Mouse (Mus musculus) liver, embryonic 15.5 days (tissue): Measurements from ENCODE around the gene Slc12a9. TPM values are rescaled to one million over a fixed set of nuclear protein-coding genes. Genes with fewer than 3 reads are reported as not detected.

Experiments used
- ATAC-seq: fragments of 200-750 bp; cut with Nextera tagmentation; 2 replicates; pipeline ENCODE4 v1.8.0; 2017; ENCODE audit warnings: moderate number of reproducible peaks, mild to moderate bottlenecking, moderate library complexity; ENCODE audit not compliant: insufficient read depth
- H3K27ac ChIP-seq: fragments of 300-500 bp; sonication (generic); replicated peaks from 2 replicates; pipeline ENCODE4 v1.5.1; 2015; ENCODE audit warnings: mild to moderate bottlenecking, inconsistent platforms
- H3K27me3 ChIP-seq: fragments of 300-500 bp; sonication (generic); 2 replicates; pipeline ENCODE4 v1.6.1; 2015; ENCODE audit warnings: mild to moderate bottlenecking, inconsistent platforms
- H3K36me3 ChIP-seq: fragments of 300-500 bp; sonication (generic); replicated peaks from 2 replicates; pipeline ENCODE4 v1.6.1; 2015; ENCODE audit warnings: moderate library complexity, mild to moderate bottlenecking, inconsistent platforms
- H3K4me1 ChIP-seq: fragments of 300-500 bp; sonication (generic); replicated peaks from 2 replicates; pipeline ENCODE4 v1.6.1; 2015; ENCODE audit warnings: inconsistent platforms
- H3K4me2 ChIP-seq: fragments of 300-500 bp; sonication (generic); 2 replicates; pipeline ENCODE4 v1.6.1; 2015; ENCODE audit warnings: moderate library complexity, mild to moderate bottlenecking, inconsistent platforms
- H3K4me3 ChIP-seq: fragments of 300-500 bp; sonication (generic); replicated peaks from 2 replicates; pipeline ENCODE4 v1.5.1; 2015; ENCODE audit warnings: mild to moderate bottlenecking, inconsistent platforms
- H3K9ac ChIP-seq: fragments of 300-500 bp; sonication (generic); 2 replicates; pipeline ENCODE4 v1.6.1; 2015; ENCODE audit warnings: moderate library complexity, mild to moderate bottlenecking, inconsistent platforms
- H3K9me3 ChIP-seq: fragments of 300-500 bp; sonication (generic); replicated peaks from 2 replicates; pipeline ENCODE4 v1.6.1; 2016; ENCODE audit warnings: inconsistent platforms
- WGBS: fragments of 180-500 bp; shearing (Covaris S2); methylation state at CpG from one replicate; pipeline ENCODE4 v1.1.7; 2015; ENCODE audit warnings: mixed read lengths; ENCODE audit not compliant: insufficient replicate concordance; 5-methylcytosine and 5-hydroxymethylcytosine counted together
- polyA plus RNA-seq: library from polyadenylated mRNA; unstranded; fragments of >200 nt; fragmentation: Nextera tagmentation; extraction: Ambion mirVana; gene quantifications from 2 replicates; pipeline ENCODE4 v1.2.1, GENCODE M21; 2015

The Slc12a9 gene
- polyA plus RNA-seq, 1 experiment from 2014 or later: 3.2 TPM

DNA sequence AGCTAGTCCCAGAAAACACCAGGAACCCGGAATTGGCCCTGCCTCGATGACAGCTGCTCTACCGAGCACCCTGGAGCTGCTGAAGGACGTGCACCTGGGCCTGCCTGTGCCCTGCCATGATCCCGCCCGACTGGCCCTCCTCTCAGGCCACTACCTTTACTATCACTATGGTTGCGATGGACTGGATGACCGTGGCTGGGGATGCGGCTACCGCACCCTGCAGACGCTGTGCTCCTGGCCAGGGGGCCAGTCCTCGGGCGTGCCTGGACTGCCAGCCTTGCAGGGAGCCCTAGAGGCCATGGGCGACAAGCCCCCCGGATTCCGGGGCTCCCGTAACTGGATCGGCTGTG, 38.7 kb downstream of the Slc12a9 start:
- Histone ChIP-seq H3K9me3 (no peaks in the 10 kb centered on the region), H3K4me2 (peak overlapping the region; percentile 100), H3K9ac (peak overlapping the region; percentile 89), H3K27me3 (peaks cover 12% of the 10 kb centered on the region), H3K4me1 (peaks cover 63% of the 10 kb centered on the region), H3K36me3 (peaks cover 57% of the 10 kb centered on the region), H3K4me3 (peak overlapping the region; percentile 83), H3K27ac (peak overlapping the region; percentile 100)
- 11% methylated on average over 18 of the region's 18 CpGs for WGBS
- peak; percentile 10 for ATAC-seq

GRCm38 (mm10) chr5:137293839-137294743, 39.3 kb downstream of the Slc12a9 start, which contains the start of gene Ufsp1:
TSS of gene Ufsp1 (plus strand) at chr5:137294629.
- Histone ChIP-seq H3K27ac (peak within 1 kb of the TSS; percentile 100), H3K4me1 (peaks cover 69% of the 10 kb centered on the region), H3K27me3 (peaks cover 18% of the 10 kb centered on the region), H3K36me3 (peaks cover 51% of the 10 kb centered on the region), H3K9ac (peak within 1 kb of the TSS; percentile 89), H3K4me2 (peak within 1 kb of the TSS; percentile 100), H3K4me3 (peak within 1 kb of the TSS; percentile 83), H3K9me3 (no peaks in the 10 kb centered on the region)
- under 1% methylated on average over 52 of the region's 52 CpGs for WGBS
- ATAC-seq: peak; percentile 63

GRCm38 (mm10) chr5:137293282-137293681, 40.1 kb downstream of the Slc12a9 start:
- 0% methylated on average over 13 of the region's 15 CpGs for WGBS
- Histone ChIP-seq H3K27me3 (peaks cover 25% of the 10 kb centered on the region), H3K9me3 (no peaks in the 10 kb centered on the region), H3K4me3 (peak overlapping the region; percentile 83), H3K4me1 (peaks cover 75% of the 10 kb centered on the region), H3K4me2 (peak overlapping the region; percentile 100), H3K36me3 (peaks cover 43% of the 10 kb centered on the region), H3K27ac (peak overlapping the region; percentile 100), H3K9ac (peak overlapping the region; percentile 89)
- ATAC-seq: peak; percentile 16

DNA sequence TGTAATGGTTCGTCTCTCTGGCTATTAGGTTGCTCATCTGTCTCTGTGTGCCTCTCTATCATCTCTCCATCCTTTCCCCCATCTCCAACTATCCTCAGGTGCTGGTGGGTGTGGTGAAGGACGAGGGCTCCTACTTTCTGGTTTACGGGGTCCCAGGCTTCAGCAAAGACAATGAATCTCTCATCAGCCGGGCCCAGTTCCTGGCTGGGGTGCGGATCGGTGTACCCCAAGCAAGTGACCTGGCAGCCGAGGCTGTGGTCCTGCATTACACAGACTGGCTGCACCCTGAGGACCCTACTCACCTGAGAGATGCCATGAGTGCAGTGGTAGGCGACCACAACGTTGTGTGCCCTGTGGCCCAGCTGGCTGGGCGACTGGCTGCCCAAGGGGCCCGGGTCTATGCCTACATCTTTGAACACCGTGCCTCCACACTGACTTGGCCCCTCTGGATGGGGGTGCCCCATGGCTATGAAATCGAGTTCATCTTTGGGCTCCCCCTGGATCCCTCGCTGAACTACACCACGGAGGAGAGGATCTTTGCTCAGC, 41.9 kb downstream of the Slc12a9 start:
- Histone ChIP-seq H3K27ac (peak overlapping the region; percentile 100), H3K27me3 (peaks cover 41% of the 10 kb centered on the region), H3K9ac (peak overlapping the region; percentile 89), H3K9me3 (no peaks in the 10 kb centered on the region), H3K4me2 (peak overlapping the region; percentile 100), H3K4me1 (peaks cover 93% of the 10 kb centered on the region), H3K4me3 (peak overlapping the region; percentile 83), H3K36me3 (peaks cover 24% of the 10 kb centered on the region)
- no peak for ATAC-seq
- 66% methylated on average over 15 of the region's 15 CpGs for WGBS

DNA sequence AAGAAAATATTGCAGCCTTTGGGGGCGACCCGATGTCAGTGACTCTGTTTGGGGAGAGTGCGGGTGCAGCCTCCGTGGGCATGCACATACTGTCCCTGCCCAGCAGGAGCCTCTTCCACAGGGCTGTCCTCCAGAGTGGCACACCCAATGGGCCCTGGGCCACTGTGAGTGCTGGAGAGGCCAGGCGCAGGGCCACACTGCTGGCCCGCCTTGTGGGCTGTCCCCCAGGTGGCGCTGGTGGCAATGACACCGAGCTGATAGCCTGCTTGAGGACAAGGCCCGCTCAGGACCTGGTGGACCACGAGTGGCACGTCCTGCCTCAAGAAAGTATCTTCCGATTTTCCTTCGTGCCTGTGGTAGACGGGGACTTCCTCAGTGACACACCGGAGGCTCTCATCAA, 42.7 kb downstream of the Slc12a9 start:
- Histone ChIP-seq H3K27ac (peak overlapping the region; percentile 100), H3K9ac (peak overlapping the region; percentile 89), H3K4me1 (peaks cover 93% of the 10 kb centered on the region), H3K4me3 (peak overlapping the region; percentile 83), H3K36me3 (peaks cover 17% of the 10 kb centered on the region), H3K4me2 (peak overlapping the region; percentile 100), H3K9me3 (no peaks in the 10 kb centered on the region), H3K27me3 (peaks cover 49% of the 10 kb centered on the region)
- WGBS: 13% methylated on average over 15 of the region's 15 CpGs
- peak; percentile 63 for ATAC-seq

- Histone ChIP-seq H3K4me3 (peak overlapping the region; percentile 83), H3K9ac (peak overlapping the region; percentile 93), H3K36me3 (peaks cover 8% of the 10 kb centered on the region), H3K27me3 (peaks cover 49% of the 10 kb centered on the region), H3K4me2 (peak overlapping the region; percentile 100), H3K27ac (peak overlapping the region; percentile 100), H3K9me3 (no peaks in the 10 kb centered on the region), H3K4me1 (peaks cover 84% of the 10 kb centered on the region)
- WGBS: 14% methylated on average over 13 of the region's 13 CpGs
- peak; percentile 77 for ATAC-seq
These were observed 43.6 kb downstream of the Slc12a9 start for GRCm38 (mm10) chr5:137289591-137290365.

DNA sequence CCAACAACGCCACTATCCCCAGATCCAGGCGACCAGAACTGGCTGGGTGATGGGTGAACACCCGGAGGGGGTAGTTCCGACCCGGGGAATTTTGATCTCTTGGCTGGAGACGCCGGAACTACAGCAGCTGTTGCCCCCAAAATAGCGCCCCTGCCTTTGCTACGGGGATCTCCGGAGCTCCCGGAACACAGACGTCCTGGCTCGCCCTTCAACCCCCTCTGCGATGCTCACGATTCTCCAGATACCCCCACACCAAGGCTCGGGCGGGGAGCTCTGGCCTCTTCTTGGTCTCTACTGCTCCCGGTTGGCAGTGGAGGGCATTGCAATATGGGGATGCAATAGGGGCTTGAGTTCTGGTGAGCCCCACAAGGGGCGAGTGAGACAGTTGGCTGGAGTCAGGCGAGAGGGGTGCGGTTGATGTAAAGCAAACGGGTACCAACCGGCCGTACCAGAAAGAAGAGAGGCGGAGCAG, 44.4 kb downstream of the Slc12a9 start:
- Histone ChIP-seq H3K27ac (peak overlapping the region; percentile 100), H3K9me3 (no peaks in the 10 kb centered on the region), H3K4me3 (peak overlapping the region; percentile 83), H3K27me3 (peaks cover 49% of the 10 kb centered on the region), H3K36me3 (peaks cover 6% of the 10 kb centered on the region; the same call in 1 of the 2 replicates), H3K9ac (peak overlapping the region; percentile 93), H3K4me1 (peaks cover 78% of the 10 kb centered on the region), H3K4me2 (peak overlapping the region; percentile 100)
- peak; percentile 50 for ATAC-seq
- under 1% methylated on average over 25 of the region's 25 CpGs for WGBS

DNA sequence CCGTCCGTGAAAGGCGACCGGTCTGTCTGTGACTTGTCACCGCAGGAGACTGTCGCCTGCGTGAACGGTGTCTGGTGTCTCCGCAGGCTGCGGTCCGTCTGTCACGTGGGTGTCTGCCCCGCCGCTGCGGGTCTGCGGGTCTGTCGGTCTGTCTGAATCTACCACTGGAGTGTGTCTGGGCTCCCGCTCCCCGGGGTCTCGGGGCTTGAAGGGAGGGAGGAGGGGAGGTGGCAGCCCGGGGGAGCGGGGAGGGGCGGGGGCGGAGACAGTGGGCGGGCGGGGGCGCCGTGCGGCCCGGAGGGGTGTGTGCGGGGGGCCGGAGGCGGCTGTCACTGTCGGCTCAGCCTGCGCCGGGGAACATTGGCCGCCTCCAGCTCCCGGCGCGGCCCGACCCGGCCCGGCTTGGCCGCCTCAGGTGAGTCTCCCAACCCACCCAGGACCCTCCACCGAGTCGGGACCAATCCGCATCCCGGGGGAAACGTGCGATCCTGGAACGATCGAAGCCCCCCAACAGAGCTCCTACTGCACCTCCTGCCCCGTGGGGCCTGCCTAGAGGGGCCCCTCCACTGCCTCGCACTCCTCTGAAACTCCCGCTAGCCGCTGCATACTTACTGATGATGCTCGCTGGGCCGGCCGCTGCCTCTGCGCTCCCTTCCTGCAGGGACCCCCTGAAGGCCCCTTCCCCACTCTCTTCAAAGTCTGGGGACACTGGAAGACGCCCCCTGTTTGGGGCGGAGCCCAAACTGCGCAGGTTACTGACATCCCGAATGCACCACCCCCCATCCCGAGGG, 45.2 kb downstream of the Slc12a9 start:
- peak overlapping the region; percentile 83 for H3K4me3 ChIP-seq
- H3K9me3 ChIP-seq: no peaks in the 10 kb centered on the region
- peak overlapping the region; percentile 100 for H3K4me2 ChIP-seq
- peak overlapping the region; percentile 100 for H3K27ac ChIP-seq
- peaks cover 49% of the 10 kb centered on the region for H3K27me3 ChIP-seq
- ATAC-seq: no peak
- H3K36me3 ChIP-seq: peaks cover 6% of the 10 kb centered on the region; the same call in 1 of the 2 replicates
- H3K4me1 ChIP-seq: peaks cover 69% of the 10 kb centered on the region
- under 1% methylated on average over 59 of the region's 65 CpGs for WGBS
- peak overlapping the region; percentile 93 for H3K9ac ChIP-seq

GRCm38 (mm10) chr5:137287032-137287952, 46.1 kb downstream of the Slc12a9 start, which contains the start of gene Ache:
TSS of gene Ache (plus strand) at chr5:137287519.
- H3K4me3 ChIP-seq: peak within 1 kb of the TSS; percentile 83
- H3K9ac ChIP-seq: peak within 1 kb of the TSS; percentile 93
- H3K27ac ChIP-seq: peak within 1 kb of the TSS; percentile 100
- H3K36me3 ChIP-seq: peaks cover 6% of the 10 kb centered on the region; the same call in 1 of the 2 replicates
- peak within 1 kb of the TSS; percentile 100 for H3K4me2 ChIP-seq
- ATAC-seq: no peak
- H3K9me3 ChIP-seq: no peaks in the 10 kb centered on the region
- WGBS: 2% methylated on average over 40 of the region's 40 CpGs
- peaks cover 52% of the 10 kb centered on the region for H3K27me3 ChIP-seq
- peaks cover 60% of the 10 kb centered on the region for H3K4me1 ChIP-seq
